Mouse (Mus musculus): ENCODE results near the gene Slc10a7.

GRCm38 (mm10) chr8:78667399-78667798, 158.3 kb downstream of the Slc10a7 start:
- TF ChIP-seq MYOG (IDR thresholded peaks at IDR 0.05; ENCODE audit: control insufficient read depth in 1 of 3, insufficient read depth in 1 of 3, insufficient read length in 2 of 3, low read depth in 2 of 3) (no peak), MAX (IDR thresholded peaks at IDR 0.05; ENCODE audit: low read depth) (no peak), POLR2A (IDR thresholded peaks at IDR 0.05; ENCODE audit: insufficient read length, low read depth) (no peak), TCF12 (IDR thresholded peaks at IDR 0.05; ENCODE audit: insufficient read depth, poor library complexity, severe bottlenecking) (no peak), SRF (IDR thresholded peaks at IDR 0.05; ENCODE audit: control insufficient read depth, insufficient read length, low read depth) (no peak), USF1 (IDR thresholded peaks at IDR 0.05; ENCODE audit: low read depth) (no peak), POLR2AphosphoS2 (IDR thresholded peaks at IDR 0.05; ENCODE audit: insufficient read length, low read depth) (no peak)

Data from myocyte (in vitro differentiated cells).